Mouse (Mus musculus) stomach, postnatal 0 days (tissue): ENCODE results near the gene Trak1.

Experiments
- CTCF ChIP-seq: IDR thresholded peaks from 2 replicates; pipeline ENCODE4 v1.5.1; 2016; ENCODE audit warnings: antibody characterized with exemption, low read depth, mild to moderate bottlenecking, moderate library complexity
- EP300 ChIP-seq: optimal IDR thresholded peaks from 2 replicates; pipeline ENCODE3; 2016; ENCODE audit warnings: antibody characterized with exemption

- peak; percentile 73 for TF ChIP-seq CTCF
- no peak for TF ChIP-seq EP300
These were observed 57.6 kb downstream of the Trak1 start for GRCm38 (mm10) chr9:121354792-121355390.
